Mouse (Mus musculus) forelimb bud, embryonic 11.5 days (tissue): Measurements from ENCODE around the gene Etl4.

Source experiments
- DNase-seq: peaks from one replicate; pipeline ENCODE4 v3.0.0-alpha.2; 2012; ENCODE audit warnings: low read depth, low spot score

The Etl4 gene

DNA sequence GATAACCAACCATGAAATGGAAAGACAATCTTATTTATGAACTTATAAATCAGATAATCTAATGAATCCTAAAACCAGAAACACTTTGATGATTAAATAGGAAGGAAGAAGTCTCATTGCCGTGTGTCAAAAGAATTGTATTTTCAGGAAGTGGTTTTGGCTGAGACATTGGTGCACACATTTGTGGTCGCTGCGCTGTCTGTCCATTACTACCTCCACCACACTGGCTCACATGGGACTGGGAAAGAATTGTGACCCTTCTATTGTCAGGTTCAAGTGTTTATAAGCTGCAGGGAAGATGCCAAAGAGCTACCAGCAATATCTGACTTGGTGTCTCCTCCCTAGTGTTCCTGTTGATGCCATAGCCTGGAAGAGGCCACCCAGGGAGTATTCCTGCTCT, 847.4 kb downstream of the Etl4 start:
- no peak for DNase-seq

DNA sequence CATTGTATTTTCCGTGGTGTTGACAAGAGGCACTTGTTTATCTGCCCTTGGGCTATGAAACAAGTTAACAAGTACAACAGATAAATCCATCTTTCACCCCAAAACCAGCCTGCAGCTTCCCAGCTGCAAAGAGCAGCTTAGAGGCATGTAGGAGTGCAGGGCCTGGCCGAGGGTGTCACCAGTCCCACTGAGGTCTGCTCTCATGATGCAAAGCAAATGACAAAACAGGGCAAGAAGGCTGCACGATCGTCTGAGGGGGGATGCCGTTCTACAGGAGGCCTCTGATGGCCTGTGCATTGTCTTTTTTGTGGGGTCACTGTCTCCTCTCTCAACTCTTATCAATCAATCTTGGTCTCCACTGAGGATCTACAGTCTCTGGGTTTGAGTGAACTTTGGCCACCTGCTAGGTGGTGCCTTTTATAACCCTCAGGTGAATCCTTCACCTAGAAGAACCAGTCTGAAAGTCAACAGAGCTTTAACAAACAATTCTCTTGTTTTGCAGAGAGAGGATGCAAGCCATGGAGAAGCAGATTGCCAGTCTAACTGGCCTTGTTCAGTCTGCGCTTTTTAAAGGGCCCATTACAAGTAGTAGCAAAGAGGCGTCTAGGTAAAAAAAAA, 849.6 kb downstream of the Etl4 start:
- DNase-seq: no peak

DNA sequence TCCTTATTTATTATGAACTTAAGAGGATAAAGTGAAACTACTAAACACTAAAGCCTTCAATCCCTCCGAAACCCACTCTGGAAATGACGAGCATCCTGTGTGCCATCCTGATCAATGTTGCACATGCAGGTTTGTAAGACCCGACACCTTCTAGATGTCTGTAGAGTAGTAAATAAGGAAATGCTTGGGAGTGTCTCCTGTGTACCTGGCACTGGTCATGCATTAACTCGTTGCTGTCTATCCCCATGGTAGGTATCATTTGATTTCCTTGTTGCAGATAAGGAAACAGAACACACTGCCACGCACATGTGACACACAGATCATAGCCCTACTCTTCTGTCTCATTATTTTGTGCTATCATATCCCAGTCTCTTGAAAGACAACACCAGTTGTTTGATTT, 851.7 kb downstream of the Etl4 start:
- DNase-seq: no peak

GRCm38 (mm10) chr2:20761751-20762150, 852.2 kb downstream of the Etl4 start:
- no peak for DNase-seq

DNA sequence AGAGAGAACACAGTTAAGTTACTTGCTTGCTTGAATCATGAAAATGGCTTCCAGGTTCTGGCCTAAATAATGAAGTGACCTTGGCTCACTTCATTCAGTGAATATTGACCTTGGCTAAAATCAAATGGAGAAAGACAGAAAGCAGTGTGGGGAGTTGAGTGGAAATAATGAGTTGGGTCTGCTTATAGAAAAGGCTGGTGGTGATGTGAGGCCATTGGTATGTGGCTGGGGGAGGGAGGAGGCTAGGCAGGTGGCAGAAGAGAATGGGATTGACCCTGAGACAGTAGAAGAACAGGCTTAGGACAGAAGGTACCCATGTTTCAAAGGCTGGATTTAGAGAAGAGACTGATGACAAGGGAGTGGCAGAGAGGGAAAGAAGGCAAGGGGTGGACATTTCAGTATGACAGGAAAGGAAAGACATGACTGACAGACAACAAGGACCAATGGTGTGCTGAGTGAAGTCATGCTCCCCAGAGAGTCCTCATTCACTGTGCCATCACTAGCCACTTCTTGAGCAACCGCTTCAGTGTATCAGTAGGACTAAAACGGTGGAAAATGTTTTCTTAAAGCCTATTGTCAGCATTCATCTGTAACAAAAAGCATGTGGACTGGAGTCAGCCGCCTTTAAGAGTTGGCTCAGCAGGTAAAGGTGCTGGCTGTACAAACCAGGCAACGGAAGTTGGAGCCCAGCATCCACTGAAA, 854.1 kb downstream of the Etl4 start:
- DNase-seq: no peak

GRCm38 (mm10) chr2:20764566-20765090, 855.0 kb downstream of the Etl4 start:
- DNase-seq: no peak

- DNase-seq: peak; percentile 6
These were observed 859.1 kb downstream of the Etl4 start for GRCm38 (mm10) chr2:20768681-20769080.

DNA sequence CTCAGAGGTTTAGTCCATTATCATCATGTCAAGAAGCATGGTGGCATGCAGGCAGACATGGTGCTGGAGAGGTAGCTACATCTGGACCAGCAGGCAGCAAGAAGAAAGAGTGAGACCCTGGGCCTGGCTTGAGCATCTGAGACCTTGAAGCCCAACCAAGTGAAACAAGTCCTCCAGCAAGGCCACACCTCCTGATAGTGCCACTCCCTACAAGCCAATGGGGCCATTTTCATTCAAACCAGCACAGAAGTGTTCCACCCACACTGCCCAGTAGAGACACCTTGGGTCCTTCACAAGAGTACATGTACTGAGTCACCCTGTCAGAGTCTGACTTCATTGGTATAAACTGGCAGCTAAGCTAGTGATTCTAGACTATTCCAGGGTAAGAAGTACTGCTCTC, 860.6 kb downstream of the Etl4 start:
- DNase-seq: no peak

- no peak for DNase-seq
These were observed 864.9 kb downstream of the Etl4 start for GRCm38 (mm10) chr2:20774462-20774861.

DNA sequence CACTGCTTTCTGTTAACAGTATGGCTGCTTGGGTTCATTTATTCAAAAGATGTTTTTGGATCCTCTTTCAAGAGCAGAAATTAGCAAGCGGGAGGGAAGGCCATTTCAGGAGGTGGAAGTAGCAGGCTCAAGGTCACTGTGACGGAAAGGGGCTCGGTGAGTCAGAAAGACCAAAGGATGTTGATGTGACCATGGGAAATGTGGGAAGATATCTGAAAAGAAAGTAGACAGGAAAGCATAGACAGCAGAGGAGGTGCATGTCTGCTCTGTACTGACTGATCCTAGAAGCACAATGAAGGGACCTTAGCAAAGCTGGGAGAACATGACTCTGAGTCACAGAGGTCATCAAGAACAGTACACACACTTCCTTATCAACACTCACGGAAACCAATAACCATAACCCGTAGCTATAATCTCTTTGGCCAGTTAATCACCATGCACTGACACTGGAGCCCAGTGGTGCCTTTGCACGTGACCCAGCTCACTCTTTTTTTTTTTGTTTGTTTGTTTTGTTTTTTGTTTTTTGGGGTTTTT, 866.7 kb downstream of the Etl4 start:
- no peak for DNase-seq

DNA sequence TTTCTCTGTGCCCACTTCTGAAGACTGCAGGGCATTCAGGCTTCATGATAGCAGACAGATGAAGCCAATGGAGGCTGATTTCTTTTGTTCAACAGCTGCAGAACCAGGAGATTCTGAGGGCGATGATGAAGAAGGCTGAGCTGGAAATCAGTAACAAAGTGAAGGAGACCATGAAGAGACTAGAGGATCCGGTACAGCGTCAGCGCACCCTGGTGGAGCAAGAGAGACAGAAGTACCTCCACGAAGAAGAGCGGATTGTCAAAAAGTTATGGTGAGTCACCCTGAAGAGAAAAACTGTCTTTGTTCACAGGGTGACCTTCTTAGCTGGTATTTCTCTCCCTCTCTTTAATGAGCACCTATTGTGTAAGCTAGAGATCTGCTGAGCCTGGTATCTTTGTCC, 868.4 kb downstream of the Etl4 start:
- peak; percentile 8 for DNase-seq

DNA sequence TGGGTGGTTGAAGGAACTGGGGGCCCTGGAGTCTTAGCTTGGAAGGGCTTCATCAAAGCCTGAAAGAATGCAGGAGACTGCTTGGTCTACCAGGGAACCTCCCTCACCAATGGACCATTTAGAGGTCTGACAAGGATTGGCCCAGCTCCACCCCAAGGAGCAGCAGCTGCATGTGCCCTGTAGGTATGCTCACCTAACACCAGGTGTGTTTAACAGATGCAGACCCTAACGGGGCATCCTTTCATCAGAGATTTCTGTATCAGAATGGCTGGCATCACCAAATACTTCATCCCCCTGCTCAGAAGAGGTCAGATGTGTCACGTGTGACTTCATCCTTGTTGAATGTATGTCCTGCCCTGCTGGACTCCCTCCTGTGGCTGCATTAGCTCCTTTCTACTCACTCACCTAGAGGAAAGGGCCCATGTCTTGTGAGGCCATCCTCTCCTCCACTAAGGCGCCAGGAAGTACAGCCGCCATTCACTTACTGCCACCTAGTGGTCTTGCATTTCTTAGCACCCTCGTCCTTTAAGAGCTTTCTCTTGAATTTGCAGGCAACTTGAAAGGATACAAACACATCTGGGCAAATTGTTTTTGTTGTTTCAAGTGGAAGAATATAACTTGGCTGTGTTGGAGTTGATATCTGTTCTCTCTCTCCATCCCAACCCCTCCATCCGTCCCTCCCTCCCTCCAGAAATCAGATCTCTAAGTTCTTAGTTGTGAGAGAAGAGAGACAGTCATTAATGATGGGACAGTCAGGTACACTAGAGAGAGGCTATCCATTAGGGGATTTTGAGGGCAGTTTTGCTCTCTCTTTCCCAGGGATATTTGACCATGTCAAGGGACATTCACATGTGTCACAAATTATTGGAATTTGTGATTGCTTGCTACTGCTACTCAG, 870.2 kb downstream of the Etl4 start:
- DNase-seq: peak; percentile 73

- DNase-seq: no peak
These were observed 891.8 kb downstream of the Etl4 start for GRCm38 (mm10) chr2:20801236-20801890.

DNA sequence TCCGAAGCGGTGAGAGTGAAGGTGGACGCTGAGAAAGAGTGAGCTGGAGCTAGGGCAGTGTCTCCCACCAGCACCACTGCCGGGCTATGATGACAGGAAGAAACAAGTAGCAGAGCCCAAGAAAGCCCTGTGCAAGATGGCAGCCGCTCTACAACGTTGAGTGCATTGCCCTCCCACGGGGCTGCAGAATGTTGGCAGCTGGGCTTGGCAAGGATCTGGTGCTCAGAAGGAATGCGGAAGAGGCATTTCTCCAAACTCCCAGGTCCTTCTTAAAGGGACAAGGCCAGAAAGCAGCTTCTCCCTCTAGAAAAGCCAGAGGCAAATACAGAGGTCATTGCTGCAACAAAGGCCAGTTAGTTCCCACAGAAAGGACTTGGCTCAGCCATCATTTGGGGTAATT, 901.9 kb downstream of the Etl4 start:
- DNase-seq: no peak

DNA sequence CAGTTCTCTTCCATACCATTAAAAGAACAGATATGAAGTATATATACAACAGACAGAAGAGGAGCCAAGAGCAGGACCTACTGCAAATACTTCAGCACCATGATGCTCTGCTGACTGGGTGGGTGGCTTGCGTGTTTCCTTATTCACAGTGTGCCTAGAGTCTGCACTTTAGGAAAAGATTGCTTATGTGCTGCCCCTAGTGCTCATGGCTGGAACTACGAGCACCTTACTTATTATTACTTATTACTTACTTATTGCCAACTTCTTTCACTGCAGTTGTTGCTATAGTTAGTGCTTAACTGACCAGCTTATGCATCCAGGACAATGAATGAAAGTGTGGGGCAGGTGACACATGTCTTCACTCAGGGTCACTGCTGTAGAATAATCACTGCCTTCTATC, 904.4 kb downstream of the Etl4 start:
- no peak for DNase-seq

- DNase-seq: no peak
These were observed 908.6 kb downstream of the Etl4 start for GRCm38 (mm10) chr2:20818226-20818625.

GRCm38 (mm10) chr2:20826258-20826657, 916.7 kb downstream of the Etl4 start:
- no peak for DNase-seq

DNA sequence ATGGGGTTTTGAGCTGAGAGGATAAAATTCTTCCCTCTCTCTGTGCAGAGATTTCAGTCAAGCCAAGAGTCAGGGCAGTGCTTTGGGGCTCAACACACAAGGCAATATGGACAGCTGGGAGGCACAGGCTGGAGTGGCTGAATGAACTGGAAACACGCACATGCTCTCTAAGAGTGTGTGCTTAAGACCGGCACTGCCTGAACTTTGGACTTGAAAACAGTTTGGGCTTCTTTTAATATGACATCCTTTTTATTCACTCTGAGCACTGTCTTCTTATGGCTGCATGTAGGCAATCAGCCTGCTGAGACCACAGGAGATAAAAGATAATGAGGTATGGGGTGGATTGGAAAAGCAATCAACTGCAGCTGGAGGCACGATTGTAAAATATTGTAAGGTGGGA, 921.3 kb downstream of the Etl4 start:
- no peak for DNase-seq

GRCm38 (mm10) chr2:20831608-20832406, 922.2 kb downstream of the Etl4 start:
- no peak for DNase-seq

- no peak for DNase-seq
These were observed 939.8 kb downstream of the Etl4 start for GRCm38 (mm10) chr2:20849346-20849745.
